Mouse (Mus musculus) midbrain, postnatal 0 days (tissue): Measurements from ENCODE around the gene 1600002K03Rik. TPM values are rescaled to one million over a fixed set of nuclear protein-coding genes. Genes with fewer than 3 reads are reported as not detected.

ENCODE experiments used
- ATAC-seq: fragments of 200-750 bp; cut with Nextera tagmentation; 2 replicates; pipeline ENCODE4 v1.8.0; 2017; ENCODE audit warnings: moderate number of reproducible peaks, mild to moderate bottlenecking, moderate TSS enrichment, moderate library complexity; ENCODE audit not compliant: low FRiP score
- DNase-seq: peaks from one replicate; pipeline ENCODE4 v3.0.0-alpha.2; 2015; ENCODE audit warnings: low spot score
- H3K27ac ChIP-seq: fragments of 300-500 bp; sonication (generic); 2 replicates; pipeline ENCODE4 v1.5.1; 2014; ENCODE audit warnings: low read depth, mild to moderate bottlenecking, low read length, mixed read lengths
- H3K27me3 ChIP-seq: fragments of 300-500 bp; sonication (generic); 2 replicates; pipeline ENCODE4 v1.6.1; 2014; ENCODE audit warnings: low read length, control low read depth, mixed read lengths; ENCODE audit not compliant: insufficient read depth
- H3K36me3 ChIP-seq: fragments of 300-500 bp; sonication (generic); 2 replicates; pipeline ENCODE4 v1.6.1; 2014; ENCODE audit warnings: low read length, control low read depth, mixed read lengths; ENCODE audit not compliant: insufficient read depth
- H3K4me1 ChIP-seq: fragments of 300-500 bp; sonication (generic); 2 replicates; pipeline ENCODE4 v1.6.1; 2014; ENCODE audit warnings: mild to moderate bottlenecking, control low read depth, antibody characterized with exemption, low read length, mixed read lengths; ENCODE audit not compliant: insufficient read depth
- H3K4me2 ChIP-seq: fragments of 300-500 bp; sonication (generic); 2 replicates; pipeline ENCODE4 v1.6.1; 2014; ENCODE audit warnings: low read depth, mild to moderate bottlenecking, low read length, mixed read lengths; ENCODE audit not compliant: poor library complexity, severe bottlenecking
- H3K4me3 ChIP-seq: fragments of 300-500 bp; sonication (generic); 2 replicates; pipeline ENCODE4 v1.5.1; 2014; ENCODE audit warnings: low read depth, mild to moderate bottlenecking, low read length, moderate library complexity
- H3K9ac ChIP-seq: fragments of 300-500 bp; sonication (generic); replicated peaks from 2 replicates; pipeline ENCODE4 v1.6.1; 2014; ENCODE audit warnings: mild to moderate bottlenecking, low read length, moderate library complexity, mixed read lengths; ENCODE audit not compliant: poor library complexity, severe bottlenecking
- H3K9me3 ChIP-seq: fragments of 300-500 bp; sonication (generic); 2 replicates; pipeline ENCODE4 v1.6.1; 2016; ENCODE audit warnings: low read length, control low read depth
- CTCF ChIP-seq: IDR thresholded peaks from 2 replicates; pipeline ENCODE4 v1.5.1; 2016; ENCODE audit warnings: antibody characterized with exemption, mild to moderate bottlenecking
- WGBS: fragments of 180-500 bp; shearing (Covaris S2); extraction: QIAGEN DNeasy Blood & Tissue Kit; methylation state at CpG from one replicate; pipeline ENCODE4 v1.1.7; 2014; 5-methylcytosine and 5-hydroxymethylcytosine counted together
- polyA plus RNA-seq: library from polyadenylated mRNA; unstranded; fragments of >200 nt; fragmentation: Nextera tagmentation; extraction: Ambion mirVana; gene quantifications from 2 replicates; pipeline ENCODE4 v1.2.1, GENCODE M21; 2015
- total RNA-seq: library from RNA; depleted of rRNA; stranded (reverse); fragments of >200 nt; gene quantifications from 2 replicates; pipeline ENCODE4 v1.2.3, GENCODE M21; 2014

Gene 1600002K03Rik
- total and polyA plus RNA-seq, 2 experiments from 2014 or later, result 2.8 to 4.1 TPM

- Histone ChIP-seq H3K36me3 (peaks cover 20% of the 10 kb centered on the region), H3K4me1 (peaks cover 14% of the 10 kb centered on the region), H3K27ac (peak within 1 kb of the TSS; percentile 100), H3K9me3 (no peaks in the 10 kb centered on the region), H3K4me2 (peak within 1 kb of the TSS; percentile 90), H3K4me3 (peak within 1 kb of the TSS; percentile 91), H3K9ac (peak within 1 kb of the TSS; percentile 99), H3K27me3 (no peaks in the 10 kb centered on the region)
- ATAC-seq (0 out of 2 replicates have a peak, but pooled peaks have one; percentile 4), DNase-seq (no peak)
- TF ChIP-seq CTCF, result peak; percentile 71
- WGBS, result under 1% methylated on average over 26 of the region's 42 CpGs
These were observed 24.8 kb upstream of the 1600002K03Rik start, which contains the start of gene Midn for GRCm38 (mm10) chr10:80147719-80148601. Gene Midn (plus strand): TSS chr10:80148272.

DNA sequence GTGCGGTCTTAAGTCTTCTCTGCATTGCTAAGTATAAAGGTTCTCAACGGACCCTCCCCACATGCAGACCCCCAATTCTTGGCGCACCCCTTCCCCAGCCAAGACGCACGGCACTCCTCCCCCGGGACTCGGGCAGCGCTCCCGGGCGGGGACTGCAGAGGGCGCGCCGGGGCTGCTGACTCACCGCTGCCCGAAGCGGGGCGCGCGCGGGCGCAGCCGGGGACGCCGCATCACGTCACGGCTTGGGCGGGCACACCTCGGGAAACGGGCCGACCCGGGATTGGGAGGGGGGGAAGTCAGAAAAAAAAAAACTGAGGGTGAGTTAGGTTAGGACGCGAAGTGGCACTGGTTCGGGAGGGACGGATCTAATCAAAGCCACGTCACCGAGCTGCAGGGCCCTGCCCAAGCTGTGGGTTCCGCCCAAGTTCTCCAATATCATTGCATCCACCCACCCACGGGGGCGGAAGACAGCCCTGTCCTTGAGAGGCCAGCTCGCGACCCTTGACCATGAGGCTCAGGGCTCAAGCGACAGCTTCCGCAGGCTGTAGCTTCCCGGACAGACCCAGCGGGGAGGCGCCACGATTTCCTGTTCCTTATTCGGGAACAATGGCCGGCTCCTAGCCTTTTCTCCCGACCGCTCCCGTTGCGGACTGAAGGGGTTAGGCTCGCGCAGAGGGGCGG is 24.0 kb upstream of the 1600002K03Rik start:
- WGBS, result under 1% methylated on average over 57 of the region's 57 CpGs
- H3K4me3 ChIP-seq, result peak overlapping the region; percentile 91
- ATAC-seq (peak; percentile 60), DNase-seq (peak; percentile 94)
- H3K9me3 ChIP-seq, result no peaks in the 10 kb centered on the region
- H3K36me3 ChIP-seq, result peaks cover 27% of the 10 kb centered on the region
- peak overlapping the region; percentile 99 for H3K9ac ChIP-seq
- H3K4me2 ChIP-seq, result peak overlapping the region; percentile 90
- peak; percentile 70 for TF ChIP-seq CTCF
- H3K27ac ChIP-seq, result peak overlapping the region; percentile 100
- no peaks in the 10 kb centered on the region for H3K27me3 ChIP-seq
- H3K4me1 ChIP-seq, result peaks cover 15% of the 10 kb centered on the region

- peak overlapping the region; percentile 100 for H3K27ac ChIP-seq
- DNase-seq, result peak; percentile 99
- peak overlapping the region; percentile 99 for H3K9ac ChIP-seq
- peak; percentile 85 for ATAC-seq
- peaks cover 15% of the 10 kb centered on the region for H3K4me1 ChIP-seq
- no peaks in the 10 kb centered on the region for H3K9me3 ChIP-seq
- peak overlapping the region; percentile 90 for H3K4me2 ChIP-seq
- no peak for TF ChIP-seq CTCF
- H3K27me3 ChIP-seq, result no peaks in the 10 kb centered on the region
- peak overlapping the region; percentile 91 for H3K4me3 ChIP-seq
- WGBS, result under 1% methylated on average over 72 of the region's 88 CpGs
- peaks cover 27% of the 10 kb centered on the region for H3K36me3 ChIP-seq
These were observed 23.2 kb upstream of the 1600002K03Rik start for GRCm38 (mm10) chr10:80149291-80150225.

DNA sequence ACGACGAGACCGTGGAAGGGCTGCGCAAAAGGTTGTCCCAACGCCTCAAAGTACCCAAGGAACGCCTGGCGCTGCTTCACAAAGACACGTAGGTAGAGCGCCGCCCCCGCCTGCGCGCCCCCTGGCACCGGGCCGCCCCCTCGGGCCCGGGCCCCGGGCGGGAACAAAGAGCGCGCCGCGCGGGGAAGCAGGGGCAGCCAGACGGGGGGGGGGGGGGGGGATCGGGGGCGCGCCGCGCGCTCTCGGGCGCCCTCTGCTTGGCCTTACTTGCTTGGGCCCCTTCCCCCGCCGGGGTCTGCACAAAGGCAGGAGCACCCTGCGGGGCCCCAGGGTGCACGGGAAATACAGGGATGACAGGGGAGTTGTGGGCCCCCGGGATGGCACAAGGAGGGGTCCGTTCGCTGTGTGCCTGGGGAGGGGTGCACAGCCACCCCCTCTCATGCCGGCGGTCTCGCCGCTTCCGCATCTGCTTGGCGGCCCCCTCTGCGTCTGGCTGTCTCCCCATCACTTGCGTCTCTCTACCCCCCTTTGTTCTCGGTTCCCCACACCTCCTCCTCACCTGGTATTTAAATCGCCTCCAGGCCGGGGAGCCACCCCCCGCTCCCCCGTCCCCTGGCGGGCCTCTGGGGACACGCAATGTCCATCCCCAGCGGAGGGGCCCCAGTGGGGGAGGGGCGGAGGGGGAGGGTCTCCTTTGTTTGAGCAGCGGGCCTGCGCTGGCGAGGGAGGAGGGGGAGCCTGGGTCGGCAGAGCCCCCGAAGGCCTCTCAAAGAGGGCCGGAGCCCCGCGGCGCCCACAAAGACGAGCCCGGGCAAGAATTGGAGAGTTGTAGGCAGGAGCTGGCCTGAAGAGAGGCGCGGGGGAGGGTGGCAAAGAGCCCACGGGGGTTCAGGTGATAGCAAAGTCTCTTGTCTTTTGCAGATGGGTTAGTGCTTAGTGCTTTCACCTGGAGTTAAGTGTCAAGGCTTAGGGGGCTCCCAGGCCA is 22.2 kb upstream of the 1600002K03Rik start:
- Histone ChIP-seq H3K9ac (peak overlapping the region; percentile 99), H3K27me3 (no peaks in the 10 kb centered on the region), H3K4me2 (peak overlapping the region; percentile 90), H3K9me3 (no peaks in the 10 kb centered on the region), H3K36me3 (peaks cover 32% of the 10 kb centered on the region), H3K27ac (peak overlapping the region; percentile 98), H3K4me1 (peaks cover 15% of the 10 kb centered on the region), H3K4me3 (peak overlapping the region; percentile 91)
- no peak for ATAC-seq
- peak; percentile 78 for DNase-seq
- WGBS, result 0% methylated on average over 28 of the region's 71 CpGs
- TF ChIP-seq CTCF, result no peak; the same call in 1 of the 2 replicates
